Mouse (Mus musculus): ENCODE measurements at regions not wholly inside any gene's neighbourhood (a gene's known extent, or its start where the extent isn't known, plus 50 kb on each side); places are given as distances from the start of the nearest gene placed in this dataset.

GRCm38 (mm10) chr8:91747174-91747859 is 54.5 kb downstream of the Irx3 start:
- DNase-seq (ENCODE audit: extremely low spot score), result peak; percentile 19

GRCm38 (mm10) chr8:91724646-91725045 is 77.2 kb downstream of the Irx3 start:
- no peak for DNase-seq (ENCODE audit: extremely low spot score)

All from embryo, embryonic 9.5 days (tissue).